Mouse (Mus musculus) thymus, adult 2 months (tissue): Measurements from ENCODE around the gene Hapln1. TPM values are rescaled to one million over a fixed set of nuclear protein-coding genes. Genes with fewer than 3 reads are reported as not detected.

ENCODE experiments used
- DNase-seq: peaks from one replicate; pipeline ENCODE4 v3.0.0; 2021
- H3K27ac ChIP-seq: fragments of 200-500 bp; 2 replicates; pipeline ENCODE4 v1.5.1; 2012; ENCODE audit warnings: low read length, control low read depth; ENCODE audit not compliant: control insufficient read depth, insufficient read depth
- H3K27me3 ChIP-seq: fragments of 200-500 bp; 2 replicates; pipeline ENCODE4 v1.6.1; 2012; ENCODE audit warnings: mild to moderate bottlenecking, low read length, moderate library complexity, mixed read lengths; ENCODE audit not compliant: control insufficient read depth, insufficient read depth
- H3K36me3 ChIP-seq: fragments of 200-500 bp; 2 replicates; pipeline ENCODE4 v1.6.1; 2012; ENCODE audit warnings: mild to moderate bottlenecking, low read length, moderate library complexity; ENCODE audit not compliant: control insufficient read depth, insufficient read depth
- H3K4me1 ChIP-seq: fragments of 200-500 bp; replicated peaks from 2 replicates; pipeline ENCODE4 v1.6.1; 2012; ENCODE audit warnings: low read length; ENCODE audit not compliant: control insufficient read depth, insufficient read depth
- H3K4me3 ChIP-seq: fragments of 200-500 bp; 2 replicates; pipeline ENCODE4 v1.5.1; 2012; ENCODE audit warnings: mild to moderate bottlenecking, low read length, control low read depth, moderate library complexity; ENCODE audit not compliant: control insufficient read depth, insufficient read depth
- CTCF ChIP-seq: fragments of 200-500 bp; IDR thresholded peaks from 2 replicates; pipeline ENCODE4 v1.5.1; 2012; ENCODE audit warnings: mild to moderate bottlenecking, control low read depth, low read length, moderate library complexity, borderline replicate concordance; ENCODE audit not compliant: control insufficient read depth, poor library complexity, insufficient read depth; ENCODE audit errors: extremely low read depth
- POLR2A ChIP-seq: fragments of 200-500 bp; IDR thresholded peaks from 2 replicates; pipeline ENCODE4 v1.6.1; 2012; ENCODE audit warnings: mild to moderate bottlenecking, low read length, control low read depth, moderate library complexity; ENCODE audit not compliant: control insufficient read depth, poor library complexity, insufficient read depth; ENCODE audit errors: extremely low read depth
- WGBS: fragments of 180-500 bp; shearing (Covaris S2); methylation state at CpG from one replicate; pipeline ENCODE4 v1.1.7; 2018; 5-methylcytosine and 5-hydroxymethylcytosine counted together
- polyA plus RNA-seq: library from polyadenylated mRNA; depleted of rRNA; stranded (reverse); fragments of >200 nt; gene quantifications from 2 replicates; pipeline ENCODE4 v1.2.3, GENCODE M21; 2012

Gene Hapln1
- polyA plus RNA-seq, 1 experiment: 0.05 TPM

DNA sequence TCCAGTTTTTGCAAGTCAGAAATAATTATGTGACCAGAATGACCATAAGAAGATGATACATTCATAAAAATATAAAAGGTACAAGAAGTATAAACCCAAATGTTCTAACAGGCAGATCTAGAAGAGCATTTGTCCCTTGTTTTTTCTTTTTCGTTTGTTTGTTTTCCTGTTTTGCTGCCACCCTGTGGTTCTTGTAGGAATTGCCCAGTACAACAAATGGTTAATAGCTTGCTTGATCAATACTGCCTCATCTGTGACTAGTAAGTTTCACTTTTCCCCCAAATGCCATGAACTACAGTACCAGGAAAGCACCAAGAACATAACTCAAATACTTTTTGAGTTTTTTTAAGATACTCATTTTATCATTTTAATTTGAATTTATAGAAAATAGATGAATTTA lies 11.9 kb downstream of the Hapln1 start:
- no peak for DNase-seq
- WGBS: 8% methylated on average over 1 of the region's 1 CpGs
- no peak for TF ChIP-seq POLR2A
- no peak for TF ChIP-seq CTCF
- no peak overlapping the region for H3K27ac ChIP-seq
- no peaks in the 10 kb centered on the region for H3K27me3 ChIP-seq
- no peak overlapping the region for H3K4me3 ChIP-seq
- H3K4me1 ChIP-seq: no peaks in the 10 kb centered on the region
- no peaks in the 10 kb centered on the region for H3K36me3 ChIP-seq

GRCm38 (mm10) chr13:89564518-89564917 lies 24.9 kb downstream of the Hapln1 start:
- 82% methylated on average over 5 of the region's 5 CpGs for WGBS
- no peak overlapping the region for H3K4me3 ChIP-seq
- no peak for DNase-seq
- TF ChIP-seq CTCF (no peak), POLR2A (no peak)
- H3K4me1 ChIP-seq: no peaks in the 10 kb centered on the region
- no peaks in the 10 kb centered on the region for H3K36me3 ChIP-seq
- H3K27ac ChIP-seq: no peak overlapping the region
- no peaks in the 10 kb centered on the region for H3K27me3 ChIP-seq

GRCm38 (mm10) chr13:89566300-89566699 lies 26.7 kb downstream of the Hapln1 start:
- Histone ChIP-seq H3K4me3 (no peak overlapping the region), H3K36me3 (no peaks in the 10 kb centered on the region), H3K4me1 (no peaks in the 10 kb centered on the region), H3K27ac (no peak overlapping the region), H3K27me3 (no peaks in the 10 kb centered on the region)
- DNase-seq: no peak
- TF ChIP-seq POLR2A (no peak), CTCF (no peak)
- 96% methylated on average over 4 of the region's 4 CpGs for WGBS

GRCm38 (mm10) chr13:89579115-89579514 lies 39.5 kb downstream of the Hapln1 start:
- no peak for TF ChIP-seq POLR2A
- no peak for TF ChIP-seq CTCF
- no peak overlapping the region for H3K4me3 ChIP-seq
- no peaks in the 10 kb centered on the region for H3K4me1 ChIP-seq
- no peak overlapping the region for H3K27ac ChIP-seq
- no peaks in the 10 kb centered on the region for H3K27me3 ChIP-seq
- DNase-seq: no peak
- 93% methylated on average over 2 of the region's 2 CpGs for WGBS
- no peaks in the 10 kb centered on the region for H3K36me3 ChIP-seq

DNA sequence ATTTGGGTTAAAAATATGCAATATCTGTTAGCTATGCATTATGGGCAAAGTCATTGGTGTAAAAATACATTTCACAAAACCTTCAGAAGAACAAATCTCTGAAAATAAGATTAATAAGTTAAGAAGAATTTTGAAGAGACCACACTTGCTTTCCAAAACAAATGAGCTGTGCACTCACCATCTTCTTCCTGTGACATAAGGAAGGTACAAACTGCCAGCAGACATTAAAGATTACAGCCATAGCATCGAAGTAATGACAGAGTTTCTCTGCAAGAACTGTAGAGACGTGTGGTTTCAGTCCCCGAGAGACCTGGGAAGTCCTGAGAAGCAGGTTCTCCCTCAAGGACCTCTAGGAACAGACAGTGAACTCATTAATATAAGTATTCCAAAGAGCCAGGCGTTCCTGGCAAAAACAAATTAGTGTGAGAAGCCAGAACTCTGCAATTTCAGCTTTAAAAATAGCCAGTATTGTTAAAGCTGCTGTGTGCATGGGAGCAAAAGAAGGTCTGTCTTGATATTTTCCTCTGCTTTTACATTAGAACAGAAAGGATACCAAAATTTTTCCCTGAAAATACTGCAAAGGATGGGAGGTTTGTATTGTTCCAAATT lies 43.6 kb downstream of the Hapln1 start:
- Histone ChIP-seq H3K4me3 (no peak overlapping the region), H3K27ac (no peak overlapping the region), H3K36me3 (no peaks in the 10 kb centered on the region), H3K4me1 (no peaks in the 10 kb centered on the region), H3K27me3 (no peaks in the 10 kb centered on the region)
- no peak for DNase-seq
- TF ChIP-seq POLR2A (no peak), CTCF (no peak)
- WGBS: 81% methylated on average over 4 of the region's 4 CpGs

DNA sequence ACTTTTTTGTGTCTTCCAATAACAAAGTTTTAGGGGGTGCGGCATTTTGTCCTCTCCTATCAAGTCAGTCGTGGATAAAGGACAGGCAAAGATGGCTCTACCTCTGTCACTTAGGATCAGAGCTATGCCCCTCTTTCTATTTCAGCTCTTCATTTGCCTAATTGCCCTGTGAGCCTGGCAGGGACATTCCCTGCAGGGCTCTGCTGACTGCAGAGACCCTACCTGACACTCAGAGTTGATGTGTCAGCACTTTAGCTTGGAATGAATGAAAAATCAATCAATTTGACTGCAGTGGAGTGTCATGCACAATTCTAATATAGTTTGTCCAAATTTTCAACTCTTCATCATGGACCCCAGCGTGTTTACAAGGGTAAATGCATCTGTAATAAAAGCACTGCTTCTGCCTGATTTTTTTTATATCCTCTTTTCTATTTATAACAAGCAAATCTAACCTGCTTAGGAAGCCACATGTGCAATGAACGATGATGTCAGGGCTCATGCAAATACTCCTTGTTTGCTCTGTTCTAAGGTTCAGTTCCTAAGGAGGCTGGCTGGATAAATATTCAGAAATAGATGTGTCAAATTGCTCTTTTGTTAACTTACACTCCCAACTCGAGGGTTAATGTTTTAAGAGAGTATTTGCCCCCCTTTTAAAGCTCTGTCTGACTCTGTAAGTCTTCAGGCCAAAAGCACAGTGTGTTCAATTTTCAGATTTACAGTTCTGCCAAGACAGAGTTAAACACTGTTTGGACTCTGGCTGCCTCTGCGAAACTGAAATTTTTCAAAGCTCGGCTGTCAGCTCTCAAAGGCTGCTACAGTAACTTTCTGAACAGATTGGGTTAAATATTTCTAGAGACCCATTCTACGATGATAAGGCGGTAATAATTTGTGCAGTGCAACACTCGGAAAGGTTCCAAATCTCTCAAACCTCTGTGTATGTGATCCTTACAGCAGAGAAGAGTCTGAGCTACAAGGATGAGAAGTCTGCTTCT lies 44.4 kb downstream of the Hapln1 start:
- H3K4me1 ChIP-seq: no peaks in the 10 kb centered on the region
- no peak for DNase-seq
- no peak for TF ChIP-seq CTCF
- no peak for TF ChIP-seq POLR2A
- no peak overlapping the region for H3K27ac ChIP-seq
- 72% methylated on average over 10 of the region's 10 CpGs for WGBS
- H3K36me3 ChIP-seq: no peaks in the 10 kb centered on the region
- no peak overlapping the region for H3K4me3 ChIP-seq
- H3K27me3 ChIP-seq: no peaks in the 10 kb centered on the region
